Mouse (Mus musculus) liver, embryonic 12.5 days (tissue): Measurements from ENCODE around the gene Ensa. TPM values are rescaled to one million over a fixed set of nuclear protein-coding genes. Genes with fewer than 3 reads are reported as not detected.
"Not testable (repeated sequence)": the region's sequence is repeated elsewhere in the genome, so short reads cannot be mapped to it uniquely, and the experiment has no call there.

ENCODE experiments used
- ATAC-seq: fragments of 200-750 bp; cut with Nextera tagmentation; 2 replicates; pipeline ENCODE4 v1.8.0; 2017; ENCODE audit warnings: moderate number of reproducible peaks, mild to moderate bottlenecking, moderate library complexity
- H3K27ac ChIP-seq: fragments of 300-500 bp; sonication (generic); 2 replicates; pipeline ENCODE4 v1.5.1; 2016; ENCODE audit warnings: mild to moderate bottlenecking
- H3K27me3 ChIP-seq: fragments of 300-500 bp; sonication (generic); replicated peaks from 2 replicates; pipeline ENCODE4 v1.6.1; 2016; ENCODE audit warnings: mild to moderate bottlenecking, moderate library complexity
- H3K36me3 ChIP-seq: fragments of 300-500 bp; sonication (generic); 2 replicates; pipeline ENCODE4 v1.6.1; 2016; ENCODE audit warnings: mild to moderate bottlenecking, moderate library complexity
- H3K4me1 ChIP-seq: fragments of 300-500 bp; sonication (generic); 2 replicates; pipeline ENCODE4 v1.6.1; 2016
- H3K4me2 ChIP-seq: fragments of 300-500 bp; sonication (generic); 2 replicates; pipeline ENCODE4 v1.6.1; 2016; ENCODE audit warnings: mild to moderate bottlenecking, moderate library complexity
- H3K4me3 ChIP-seq: fragments of 300-500 bp; sonication (generic); 2 replicates; pipeline ENCODE4 v1.5.1; 2016; ENCODE audit warnings: mild to moderate bottlenecking, moderate library complexity
- H3K9ac ChIP-seq: fragments of 300-500 bp; sonication (generic); 2 replicates; pipeline ENCODE4 v1.6.1; 2016; ENCODE audit warnings: mild to moderate bottlenecking, moderate library complexity
- H3K9me3 ChIP-seq: fragments of 300-500 bp; sonication (generic); replicated peaks from 2 replicates; pipeline ENCODE4 v1.6.1; 2016; ENCODE audit warnings: mild to moderate bottlenecking, moderate library complexity
- WGBS: fragments of 180-500 bp; shearing (Covaris S2); methylation state at CpG from one replicate; pipeline ENCODE4 v1.1.7; 2016; ENCODE audit not compliant: insufficient replicate concordance; 5-methylcytosine and 5-hydroxymethylcytosine counted together
- polyA plus RNA-seq: library from polyadenylated mRNA; unstranded; fragments of >200 nt; fragmentation: Nextera tagmentation; extraction: Ambion mirVana; gene quantifications from 2 replicates; pipeline ENCODE4 v1.2.1, GENCODE M21; 2016

Gene Ensa
- polyA plus RNA-seq, 1 experiment from 2014 or later, result 42.9 TPM

- no peaks in the 10 kb centered on the region for H3K9me3 ChIP-seq
- ATAC-seq, result no peak
- 57% methylated on average over 2 of the region's 2 CpGs for WGBS
- H3K4me2 ChIP-seq, result peak overlapping the region; percentile 69
- peaks cover 32% of the 10 kb centered on the region for H3K4me1 ChIP-seq
- H3K27me3 ChIP-seq, result no peaks in the 10 kb centered on the region
- 0 out of 2 replicates have a peak overlapping the region, but pooled peaks have one; percentile 71 for H3K9ac ChIP-seq
- H3K27ac ChIP-seq, result peak overlapping the region; percentile 87
- H3K4me3 ChIP-seq, result no peak overlapping the region
- H3K36me3 ChIP-seq, result peaks cover 46% of the 10 kb centered on the region
These were observed 1.2 kb upstream of the Ensa start for GRCm38 (mm10) chr3:95623551-95623950.

GRCm38 (mm10) chr3:95623991-95624515 lies 740 bp upstream of the Ensa start:
- Histone ChIP-seq H3K4me3 (peak overlapping the region; percentile 70), H3K4me1 (peaks cover 33% of the 10 kb centered on the region), H3K36me3 (peaks cover 47% of the 10 kb centered on the region), H3K9ac (peak overlapping the region; percentile 71), H3K27ac (peak overlapping the region; percentile 87), H3K4me2 (peak overlapping the region; percentile 69)
- not testable (repeated sequence) for ATAC-seq, H3K27me3 ChIP-seq, H3K9me3 ChIP-seq
- 64% methylated on average over 5 of the region's 5 CpGs for WGBS

GRCm38 (mm10) chr3:95627763-95628162 lies 3.0 kb downstream of the Ensa start:
- Histone ChIP-seq H3K4me1 (peaks cover 43% of the 10 kb centered on the region), H3K27me3 (no peaks in the 10 kb centered on the region), H3K9me3 (no peaks in the 10 kb centered on the region), H3K4me2 (no peak overlapping the region), H3K36me3 (peaks cover 67% of the 10 kb centered on the region), H3K27ac (no peak overlapping the region; the same call in 1 of the 2 replicates), H3K9ac (no peak overlapping the region), H3K4me3 (no peak overlapping the region)
- ATAC-seq, result no peak
- WGBS, result 76% methylated on average over 5 of the region's 5 CpGs

- H3K9ac ChIP-seq, result no peak overlapping the region
- no peak overlapping the region for H3K4me2 ChIP-seq
- peaks cover 87% of the 10 kb centered on the region for H3K36me3 ChIP-seq
- no peak for ATAC-seq
- peaks cover 31% of the 10 kb centered on the region for H3K4me1 ChIP-seq
- no peak overlapping the region for H3K4me3 ChIP-seq
- 0 out of 2 replicates have a peak overlapping the region, but pooled peaks have one; percentile 3 for H3K27ac ChIP-seq
- no peaks in the 10 kb centered on the region for H3K27me3 ChIP-seq
- WGBS, result 81% methylated on average over 4 of the region's 4 CpGs
- no peaks in the 10 kb centered on the region for H3K9me3 ChIP-seq
These were observed 5.0 kb downstream of the Ensa start for GRCm38 (mm10) chr3:95629755-95630154.

- H3K9ac ChIP-seq, result no peak overlapping the region
- H3K9me3 ChIP-seq, result no peaks in the 10 kb centered on the region
- no peak for ATAC-seq
- no peak overlapping the region for H3K27ac ChIP-seq
- H3K27me3 ChIP-seq, result no peaks in the 10 kb centered on the region
- WGBS, result 65% methylated on average over 3 of the region's 3 CpGs
- H3K4me3 ChIP-seq, result no peak overlapping the region
- H3K4me2 ChIP-seq, result no peak overlapping the region
- peaks cover 36% of the 10 kb centered on the region for H3K4me1 ChIP-seq
- H3K36me3 ChIP-seq, result peaks cover 98% of the 10 kb centered on the region
These were observed 6.1 kb downstream of the Ensa start for GRCm38 (mm10) chr3:95630856-95631255.

GRCm38 (mm10) chr3:95631304-95631703 lies 6.5 kb downstream of the Ensa start:
- 79% methylated on average over 6 of the region's 6 CpGs for WGBS
- Histone ChIP-seq H3K9me3 (no peaks in the 10 kb centered on the region), H3K36me3 (peaks cover 100% of the 10 kb centered on the region), H3K4me1 (peaks cover 36% of the 10 kb centered on the region), H3K27me3 (no peaks in the 10 kb centered on the region), H3K4me3 (no peak overlapping the region), H3K27ac (peak overlapping the region; percentile 8; the same call in 1 of the 2 replicates), H3K9ac (no peak overlapping the region), H3K4me2 (no peak overlapping the region)
- no peak for ATAC-seq

GRCm38 (mm10) chr3:95632648-95633588 lies 8.1 kb downstream of the Ensa start:
- peak overlapping the region; percentile 18; the same call in 1 of the 2 replicates for H3K27ac ChIP-seq
- WGBS, result 76% methylated on average over 12 of the region's 12 CpGs
- ATAC-seq, result no peak
- H3K4me1 ChIP-seq, result peaks cover 38% of the 10 kb centered on the region
- no peak overlapping the region for H3K4me3 ChIP-seq
- H3K9ac ChIP-seq, result no peak overlapping the region
- no peaks in the 10 kb centered on the region for H3K9me3 ChIP-seq
- H3K36me3 ChIP-seq, result peaks cover 100% of the 10 kb centered on the region
- no peak overlapping the region for H3K4me2 ChIP-seq
- H3K27me3 ChIP-seq, result no peaks in the 10 kb centered on the region

GRCm38 (mm10) chr3:95635636-95636035 lies 10.8 kb downstream of the Ensa start:
- Histone ChIP-seq H3K36me3 (peaks cover 98% of the 10 kb centered on the region), H3K27me3 (no peaks in the 10 kb centered on the region), H3K4me3 (no peak overlapping the region), H3K27ac (peak overlapping the region; percentile 27), H3K9me3 (no peaks in the 10 kb centered on the region), H3K4me2 (no peak overlapping the region), H3K9ac (no peak overlapping the region), H3K4me1 (peaks cover 43% of the 10 kb centered on the region)
- ATAC-seq, result no peak
- 70% methylated on average over 4 of the region's 4 CpGs for WGBS

- peaks cover 43% of the 10 kb centered on the region for H3K4me1 ChIP-seq
- H3K9ac ChIP-seq, result no peak overlapping the region
- H3K27ac ChIP-seq, result peak overlapping the region; percentile 27; the same call in 1 of the 2 replicates
- peaks cover 97% of the 10 kb centered on the region for H3K36me3 ChIP-seq
- no peak overlapping the region for H3K4me2 ChIP-seq
- ATAC-seq, result 0 out of 2 replicates have a peak, but pooled peaks have one; percentile 19
- no peaks in the 10 kb centered on the region for H3K9me3 ChIP-seq
- WGBS, result 75% methylated on average over 4 of the region's 4 CpGs
- no peaks in the 10 kb centered on the region for H3K27me3 ChIP-seq
- H3K4me3 ChIP-seq, result no peak overlapping the region
These were observed 11.3 kb downstream of the Ensa start for GRCm38 (mm10) chr3:95636072-95636471.

- Histone ChIP-seq H3K36me3 (peaks cover 61% of the 10 kb centered on the region), H3K27me3 (no peaks in the 10 kb centered on the region), H3K9ac (no peak overlapping the region), H3K4me2 (no peak overlapping the region), H3K9me3 (no peaks in the 10 kb centered on the region), H3K4me1 (peaks cover 69% of the 10 kb centered on the region), H3K4me3 (no peak overlapping the region), H3K27ac (0 out of 2 replicates have a peak overlapping the region, but pooled peaks have one; percentile 12)
- 74% methylated on average over 1 of the region's 1 CpGs for WGBS
- no peak for ATAC-seq
These were observed 14.9 kb downstream of the Ensa start for GRCm38 (mm10) chr3:95639694-95640093.

- Histone ChIP-seq H3K4me1 (peaks cover 60% of the 10 kb centered on the region), H3K4me2 (no peak overlapping the region), H3K9ac (no peak overlapping the region), H3K27ac (peak overlapping the region; percentile 65; the same call in 1 of the 2 replicates), H3K4me3 (no peak overlapping the region), H3K9me3 (no peaks in the 10 kb centered on the region), H3K27me3 (no peaks in the 10 kb centered on the region), H3K36me3 (peaks cover 27% of the 10 kb centered on the region)
- peak; percentile 72 for ATAC-seq
- WGBS, result 41% methylated on average over 7 of the region's 7 CpGs
These were observed 18.3 kb downstream of the Ensa start for GRCm38 (mm10) chr3:95643097-95643496.
